Mouse (Mus musculus) heart, postnatal 14 days (tissue): ENCODE data around the gene Gm20517. TPM values are rescaled to one million over a fixed set of nuclear protein-coding genes. Genes with fewer than 3 reads are reported as not detected.

Experiments
- DNase-seq, 2 experiments: peaks; one replicate each; pipeline ENCODE4 v3.0.0; 2021 to 2022
- intact Hi-C: fragments of 180-260 bp; cut with DNase I; formaldehyde crosslinking; loops from one replicate; pipeline ENCODE4 v1.15.1; 2025
- total RNA-seq, 2 experiments: library from RNA; stranded (reverse); gene quantifications; 2 replicates each; pipeline ENCODE4 v1.2.3; 2021

The Gm20517 gene
- total RNA-seq, 2 experiments from 2014 or later, result 1.9 to 2.5 TPM

- no peak for DNase-seq
- intact Hi-C loops, result no loop called here
These were observed 83.9 kb downstream of the Gm20517 start for GRCm38 (mm10) chr17:47695337-47695710.

DNA sequence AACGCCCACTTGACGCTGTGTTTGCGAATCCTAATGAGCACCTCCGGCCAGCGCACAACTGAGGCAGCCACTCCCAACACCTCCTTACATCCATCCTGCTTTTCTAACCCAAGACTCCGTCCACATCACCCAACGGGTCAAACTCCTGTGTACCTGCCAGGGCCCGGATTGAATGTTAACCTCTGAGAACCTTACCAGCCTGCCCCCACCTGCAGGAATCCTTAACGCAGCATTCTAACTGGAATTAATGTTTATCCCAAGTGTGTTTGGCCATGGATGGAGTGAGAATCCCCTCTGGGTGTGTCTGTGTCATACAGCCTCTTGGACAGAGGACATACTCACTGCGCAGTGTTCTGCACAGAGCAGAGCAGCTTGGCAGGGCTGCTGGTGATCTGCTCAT, 86.8 kb downstream of the Gm20517 start:
- intact Hi-C loops, result no loop called here
- no peak for DNase-seq

GRCm38 (mm10) chr17:47699055-47699454, 87.7 kb downstream of the Gm20517 start:
- no peak for DNase-seq
- intact Hi-C loops, result no loop called here

DNA sequence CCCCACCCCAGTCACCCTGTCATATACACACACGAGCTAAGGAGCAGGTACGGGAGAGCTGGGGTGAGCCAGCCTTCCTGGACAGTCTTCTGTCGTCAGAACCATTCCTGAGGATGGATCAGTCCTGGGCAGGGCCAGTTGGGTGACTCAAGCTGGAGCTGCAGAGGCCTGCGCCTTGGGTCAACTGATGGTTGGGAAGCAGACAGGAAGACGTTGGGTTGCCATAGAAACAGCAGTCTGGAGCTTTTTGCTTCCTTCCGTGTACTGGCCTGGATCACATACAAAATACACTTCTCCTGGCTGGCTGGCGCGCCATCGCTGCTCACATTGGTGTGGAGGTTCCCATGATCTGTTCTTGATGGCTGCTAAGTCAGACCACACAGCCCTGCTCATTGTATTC, 90.4 kb downstream of the Gm20517 start:
- intact Hi-C loops, result no loop called here
- no peak for DNase-seq

DNA sequence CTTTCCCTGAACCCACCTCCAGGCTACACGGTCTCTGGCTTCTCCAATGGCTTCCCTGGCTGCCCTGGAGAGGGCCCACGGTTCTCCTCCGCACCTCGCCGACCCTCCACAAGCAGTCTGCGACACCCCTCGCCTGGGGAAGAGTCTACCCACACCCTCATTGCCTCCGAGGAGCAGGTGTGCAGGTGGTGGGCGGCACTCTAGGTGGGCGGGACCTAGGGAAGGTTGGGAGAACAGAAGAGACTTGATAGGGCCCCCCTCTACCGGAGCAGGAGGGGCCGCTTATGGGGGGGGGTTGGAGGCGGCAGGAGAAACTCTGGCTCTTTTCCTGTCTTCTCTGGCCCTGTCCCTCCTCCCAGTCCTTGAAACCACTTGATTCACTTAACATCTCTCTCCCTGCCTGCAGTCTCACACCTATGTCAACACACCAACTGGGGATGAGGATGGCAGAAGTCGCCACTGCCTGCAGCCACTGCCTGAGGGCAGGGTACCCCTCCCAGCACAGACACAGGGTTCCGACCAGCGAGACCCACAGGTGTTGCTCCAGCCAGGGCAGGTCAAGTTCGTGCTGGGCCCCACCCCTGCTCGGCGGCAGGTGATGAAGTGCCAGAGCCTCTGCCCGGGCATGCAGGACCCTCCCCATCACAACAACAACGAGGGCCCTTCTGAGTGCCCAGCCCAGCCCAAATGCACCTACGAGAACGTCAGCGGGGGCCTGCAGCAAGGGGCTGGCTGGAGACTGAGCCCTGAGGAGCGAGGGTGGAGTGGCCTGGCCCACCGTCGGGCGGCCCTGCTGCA, 91.4 kb downstream of the Gm20517 start:
- intact Hi-C loops, result no loop called here

DNA sequence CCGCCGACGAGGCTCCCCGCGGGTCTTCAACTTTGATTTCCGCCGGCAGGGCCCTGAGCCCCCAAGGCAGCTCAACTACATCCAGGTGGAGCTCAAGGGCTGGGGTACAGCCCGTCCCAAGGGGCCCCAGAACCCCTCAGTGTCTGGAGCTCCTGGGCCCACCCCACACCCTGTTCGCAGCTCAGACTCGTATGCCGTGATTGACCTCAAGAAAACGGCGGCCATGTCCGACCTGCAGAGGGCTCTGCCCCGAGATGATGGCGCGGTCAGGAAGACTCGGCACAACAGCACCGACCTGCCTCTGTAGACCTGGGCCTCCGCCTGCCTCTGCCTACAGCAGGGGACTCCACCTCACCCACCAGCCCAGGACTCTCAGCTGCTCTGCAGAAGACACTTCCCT, 92.2 kb downstream of the Gm20517 start:
- intact Hi-C loops, result no loop called here
- DNase-seq, result no peak

More for the DNA sequence above, 91.4 kb downstream of the Gm20517 start:
- DNase-seq, result no peak

DNA sequence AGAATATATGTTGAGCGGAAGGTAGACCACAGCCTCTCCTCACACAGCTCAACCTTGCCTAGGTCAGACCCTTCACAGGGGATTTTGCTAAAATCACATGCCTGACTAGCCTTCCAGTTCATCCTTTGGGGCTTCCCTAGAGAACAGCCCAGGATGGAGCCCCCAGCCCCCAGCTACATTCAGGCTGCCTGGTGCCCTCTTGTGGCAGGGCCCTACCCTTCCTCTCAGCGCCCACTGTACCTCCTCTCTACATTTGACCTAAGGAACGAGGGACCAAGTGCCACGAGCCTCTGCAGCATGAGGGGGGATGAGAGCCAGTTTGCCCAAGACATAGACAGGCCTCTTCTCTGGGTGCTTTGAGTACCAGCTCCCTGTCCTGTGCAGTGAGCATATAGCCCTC, 93.3 kb downstream of the Gm20517 start:
- no peak for DNase-seq
- intact Hi-C loops, result no loop called here

- DNase-seq, result peak in 1 of 2 experiments; percentile 12
These were observed 94.8 kb downstream of the Gm20517 start for GRCm38 (mm10) chr17:47706196-47706595.

GRCm38 (mm10) chr17:47707961-47708360, 96.6 kb downstream of the Gm20517 start:
- intact Hi-C loops, result no loop called here
- no peak for DNase-seq

More at GRCm38 (mm10) chr17:47706196-47706595, 94.8 kb downstream of the Gm20517 start:
- intact Hi-C loops, result no loop called here

- no peak for DNase-seq
- intact Hi-C loops, result no loop called here
These were observed 97.6 kb downstream of the Gm20517 start for GRCm38 (mm10) chr17:47708972-47709371.

- intact Hi-C loops, result no loop called here
- DNase-seq, result no peak
These were observed 98.6 kb downstream of the Gm20517 start for GRCm38 (mm10) chr17:47710036-47710435.

DNA sequence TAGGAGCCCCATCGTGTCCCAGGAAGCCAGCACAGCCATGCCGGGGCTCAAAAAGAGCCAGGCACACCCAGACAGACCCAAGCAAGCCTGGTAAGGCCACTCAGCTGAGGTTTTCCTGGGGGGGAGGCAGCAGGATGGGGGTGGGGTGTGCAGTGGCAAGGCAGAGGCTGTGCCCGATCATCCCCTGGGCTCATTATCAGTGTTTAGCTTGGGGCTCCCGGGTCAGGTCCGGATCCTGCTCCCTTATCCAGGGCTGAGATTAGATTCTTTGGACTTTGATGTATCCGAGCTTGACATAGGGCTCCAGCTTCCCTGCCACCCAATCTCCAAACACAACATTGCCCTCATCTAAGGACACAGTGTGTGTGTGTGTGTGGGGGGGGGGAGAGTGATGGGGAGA, 100.5 kb downstream of the Gm20517 start:
- intact Hi-C loops, result no loop called here
- DNase-seq, result no peak

DNA sequence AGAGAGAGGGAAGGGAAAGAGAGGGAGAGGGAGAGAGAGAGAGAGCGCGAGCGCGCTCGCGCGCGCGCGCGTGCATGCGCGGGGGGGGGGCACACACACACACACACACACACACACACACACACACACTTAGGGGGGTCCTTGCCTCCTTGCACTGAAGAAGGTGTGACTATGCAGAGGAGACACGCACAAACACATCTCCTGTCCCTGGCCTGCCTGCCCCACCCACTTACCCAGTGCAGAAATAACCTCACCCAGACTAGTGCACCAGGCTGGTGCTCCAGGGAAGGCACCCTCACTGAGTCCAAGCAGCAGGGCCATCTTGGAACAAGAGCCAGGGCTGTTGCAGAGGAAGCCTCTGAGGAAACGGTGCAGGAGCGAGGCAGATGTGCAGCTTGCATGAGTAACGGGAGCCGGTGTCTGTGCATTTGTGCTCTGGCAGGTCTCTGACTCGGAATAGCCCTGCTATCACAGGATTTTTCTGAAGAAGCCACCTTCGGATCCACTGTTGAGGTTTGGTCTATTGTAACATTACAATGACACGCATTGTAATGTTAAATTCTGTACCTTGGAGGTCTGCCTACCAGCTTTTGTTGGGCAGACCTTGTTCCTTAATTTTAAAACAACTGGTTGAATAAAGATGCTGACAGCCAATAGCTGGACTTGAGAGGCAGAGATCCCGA, 101.6 kb downstream of the Gm20517 start:
- intact Hi-C loops, result no loop called here
- DNase-seq, result no peak

DNA sequence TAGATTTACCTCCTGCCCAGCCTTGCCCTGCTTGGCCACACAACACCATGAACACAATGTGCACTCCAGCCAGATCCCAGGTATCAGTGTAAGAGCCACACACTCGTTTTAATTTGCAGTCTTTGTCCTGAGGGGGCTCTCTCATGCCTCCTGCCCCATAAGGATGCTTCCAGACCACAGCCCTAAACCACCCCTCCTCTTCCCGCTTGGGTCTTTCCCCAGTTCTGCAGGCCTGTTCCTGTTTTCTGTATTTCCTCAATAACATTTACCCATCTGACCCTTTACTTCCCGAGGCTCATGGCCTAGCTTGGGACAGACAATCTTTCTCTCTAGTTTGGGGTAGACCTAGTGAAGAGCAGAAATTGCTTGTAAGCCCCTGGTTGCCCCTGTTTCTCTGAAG, 103.6 kb downstream of the Gm20517 start:
- DNase-seq, result no peak
- intact Hi-C loops, result no loop called here

GRCm38 (mm10) chr17:47721183-47721582, 109.8 kb downstream of the Gm20517 start:
- intact Hi-C loops, result no loop called here

DNA sequence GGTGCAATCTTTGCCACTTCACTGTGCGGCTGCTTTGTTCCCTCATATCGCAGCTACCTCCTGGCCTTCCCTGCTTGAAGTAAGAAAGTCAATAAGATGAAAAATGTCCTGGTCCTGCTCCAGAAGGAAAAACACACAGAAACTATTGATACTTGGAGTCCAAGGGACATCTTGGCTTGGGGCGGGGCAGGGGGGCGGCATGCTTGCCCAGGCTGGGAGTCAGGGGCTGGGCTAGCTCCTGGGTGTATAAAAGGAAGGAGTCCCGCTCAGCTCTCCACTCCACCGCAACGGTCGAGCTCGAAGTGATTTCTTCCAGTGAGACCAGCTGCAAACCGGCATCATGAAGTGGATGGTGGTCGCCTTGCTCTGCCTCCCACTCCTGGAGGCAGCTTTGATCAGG, 115.2 kb downstream of the Gm20517 start, which contains the start of gene Pgc:
TSS of gene Pgc (plus strand) at position 277 of the 400 bp plus-strand sequence.
- DNase-seq, result no peak
- intact Hi-C loops, result no loop called here

More at GRCm38 (mm10) chr17:47721183-47721582, 109.8 kb downstream of the Gm20517 start:
- DNase-seq, result no peak

GRCm38 (mm10) chr17:47730633-47731575, 119.5 kb downstream of the Gm20517 start:
- intact Hi-C loops, result no loop called here
- no peak for DNase-seq
